Mouse (Mus musculus) retina, postnatal 1 day (tissue): ENCODE measurements around the gene Hus1b.

Source experiments
- DNase-seq: peaks from one replicate; pipeline ENCODE4 v3.0.0-alpha.2; 2012

Gene Hus1b

GRCm38 (mm10) chr13:30947540-30947939, at the start of gene Hus1b:
Gene Hus1b (minus strand): TSS chr13:30947759.
- no peak for DNase-seq

GRCm38 (mm10) chr13:30994249-30994858, 46.8 kb upstream of the Hus1b start:
- DNase-seq = no peak

- peak; percentile 82 for DNase-seq
These were observed 46.3 kb upstream of the Hus1b start for GRCm38 (mm10) chr13:30993819-30994218.

GRCm38 (mm10) chr13:30990233-30990632, 42.7 kb upstream of the Hus1b start:
- DNase-seq = no peak

GRCm38 (mm10) chr13:30989710-30990109, 42.2 kb upstream of the Hus1b start:
- no peak for DNase-seq

- no peak for DNase-seq
These were observed 40.1 kb upstream of the Hus1b start for GRCm38 (mm10) chr13:30987686-30988085.

GRCm38 (mm10) chr13:30986934-30987455, 39.4 kb upstream of the Hus1b start:
- peak; percentile 11 for DNase-seq

- peak; percentile 61 for DNase-seq
These were observed 38.3 kb upstream of the Hus1b start for GRCm38 (mm10) chr13:30985598-30986466.

GRCm38 (mm10) chr13:30985275-30985597, 37.7 kb upstream of the Hus1b start:
- DNase-seq = no peak

GRCm38 (mm10) chr13:30981666-30982065, 34.1 kb upstream of the Hus1b start:
- DNase-seq = peak; percentile 42

GRCm38 (mm10) chr13:30978224-30978623, 30.7 kb upstream of the Hus1b start:
- no peak for DNase-seq

GRCm38 (mm10) chr13:30976536-30977084, 29.1 kb upstream of the Hus1b start:
- DNase-seq = no peak

GRCm38 (mm10) chr13:30974247-30974630, 26.7 kb upstream of the Hus1b start:
- no peak for DNase-seq

GRCm38 (mm10) chr13:30973501-30974246, 26.1 kb upstream of the Hus1b start, which contains the start of the genes Exoc2 and Gm5447:
Gene Exoc2 (minus strand): TSS chr13:30974093.
Gene Gm5447 (plus strand): TSS chr13:30974204.
- peak; percentile 91 for DNase-seq

- no peak for DNase-seq
These were observed 24.5 kb upstream of the Hus1b start for GRCm38 (mm10) chr13:30972102-30972501.

- no peak for DNase-seq
These were observed 23.5 kb upstream of the Hus1b start for GRCm38 (mm10) chr13:30971047-30971446.

GRCm38 (mm10) chr13:30968311-30968710, 20.8 kb upstream of the Hus1b start:
- no peak for DNase-seq

- DNase-seq = peak; percentile 77
These were observed 18.9 kb upstream of the Hus1b start for GRCm38 (mm10) chr13:30966507-30966911.

- no peak for DNase-seq
These were observed 14.4 kb upstream of the Hus1b start for GRCm38 (mm10) chr13:30961932-30962331.

- no peak for DNase-seq
These were observed 13.2 kb upstream of the Hus1b start for GRCm38 (mm10) chr13:30960714-30961113.

- no peak for DNase-seq
These were observed 6.0 kb upstream of the Hus1b start for GRCm38 (mm10) chr13:30953580-30953979.

- no peak for DNase-seq
These were observed 4.5 kb upstream of the Hus1b start for GRCm38 (mm10) chr13:30952044-30952443.

GRCm38 (mm10) chr13:30949181-30949580, 1.6 kb upstream of the Hus1b start:
- DNase-seq = no peak
